Comparison of ENCODE assay signal across 16 mouse cellular contexts in genomic region chrX:137848936-137849335, GRCm38 (mm10).
"Had no signal": no experiment of that assay in that cellular context is flagged by ENCODE, and none has a peak within 500 bp of the region (broad histone marks: within the 10 kb centered on the region; RNA-seq: fewer than 3 reads in every experiment).

No protein-coding gene starts in this region.

- H3K27ac ChIP-seq: intestine, embryonic 15.5 days; left cerebral cortex, adult 2 months; liver, embryonic 14.5 days; macrophage; midbrain, embryonic 12.5 days; midbrain, embryonic 15.5 days; neural tube, embryonic 12.5 days; neural tube, embryonic 15.5 days had no signal

- DNase-seq: kidney, adult 18-20 months; kidney, adult 9 months; kidney, postnatal 14 days; kidney, postnatal 4 days; liver, postnatal 0 days; lung, embryonic 14.5 days; right cerebral cortex, postnatal 25 days; thymus, postnatal 25 days had no signal

- H3K4me3 ChIP-seq: intestine, embryonic 15.5 days; left cerebral cortex, adult 2 months; midbrain, embryonic 12.5 days; midbrain, embryonic 15.5 days; neural tube, embryonic 12.5 days; neural tube, embryonic 15.5 days had no signal
